Mouse (Mus musculus) myocyte (in vitro differentiated cells): ENCODE data around the gene Cep68. TPM values are rescaled to one million over a fixed set of nuclear protein-coding genes. Genes with fewer than 3 reads are reported as not detected.

Experiments used
- H3K27me3 ChIP-seq: one replicate; pipeline ENCODE4 v1.6.1; 2011; ENCODE audit not compliant: control insufficient read depth, insufficient read depth, insufficient read length
- H3K36me3 ChIP-seq: one replicate; pipeline ENCODE4 v1.6.1; 2011; ENCODE audit not compliant: control insufficient read depth, insufficient read depth
- H3K4me2 ChIP-seq: one replicate; pipeline ENCODE4 v1.6.1; 2011; ENCODE audit warnings: low read depth, control low read depth
- H3K4me3 ChIP-seq: one replicate; pipeline ENCODE4 v1.5.1; 2011; ENCODE audit warnings: mild to moderate bottlenecking, control low read depth, moderate library complexity
- H3K79me2 ChIP-seq: one replicate; pipeline ENCODE4 v1.6.1; 2011; ENCODE audit not compliant: control insufficient read depth, insufficient read depth
- H3ac ChIP-seq: one replicate; pipeline ENCODE4 v1.6.1; 2011; ENCODE audit not compliant: control insufficient read depth, insufficient read length
- CEBPB ChIP-seq: IDR thresholded peaks from 2 replicates; pipeline ENCODE4 v1.6.1; 2011; ENCODE audit warnings: mild to moderate bottlenecking, moderate library complexity; ENCODE audit not compliant: poor library complexity, insufficient read depth, severe bottlenecking
- E2F4 ChIP-seq: IDR thresholded peaks from one replicate; pipeline ENCODE4 v1.6.1; 2011; ENCODE audit warnings: mild to moderate bottlenecking, control low read depth, moderate library complexity; ENCODE audit not compliant: insufficient read depth
- MAX ChIP-seq: IDR thresholded peaks from one replicate; pipeline ENCODE4 v1.6.1; 2011; ENCODE audit warnings: low read depth, mild to moderate bottlenecking, control low read depth
- MYOD1 ChIP-seq, 3 experiments: IDR thresholded peaks; one replicate each; pipeline ENCODE4 v1.6.1; 2011; ENCODE audit warnings: control low read depth in 2 of 3, low read depth in 2 of 3, mild to moderate bottlenecking in 2 of 3, moderate library complexity in 1 of 3; ENCODE audit not compliant: insufficient read length in 2 of 3, control insufficient read depth in 1 of 3
- MYOG ChIP-seq, 3 experiments: IDR thresholded peaks; one replicate each; pipeline ENCODE4 v1.6.1; 2011; ENCODE audit warnings: control low read depth in 2 of 3, low read depth in 2 of 3, mild to moderate bottlenecking in 2 of 3; ENCODE audit not compliant: insufficient read length in 2 of 3, control insufficient read depth in 1 of 3, insufficient read depth in 1 of 3
- POLR2A ChIP-seq: IDR thresholded peaks from one replicate; pipeline ENCODE4 v1.6.1; 2011; ENCODE audit warnings: low read depth, mild to moderate bottlenecking, control low read depth, moderate library complexity; ENCODE audit not compliant: insufficient read length
- POLR2AphosphoS2 ChIP-seq: IDR thresholded peaks from one replicate; pipeline ENCODE4 v1.6.1; 2011; ENCODE audit warnings: low read depth, control low read depth; ENCODE audit not compliant: insufficient read length
- REST ChIP-seq: IDR thresholded peaks from one replicate; pipeline ENCODE4 v1.6.1; 2011; ENCODE audit warnings: mild to moderate bottlenecking, control low read depth, moderate library complexity; ENCODE audit not compliant: insufficient read depth, insufficient read length
- SRF ChIP-seq: IDR thresholded peaks from one replicate; pipeline ENCODE4 v1.6.1; 2011; ENCODE audit warnings: low read depth; ENCODE audit not compliant: control insufficient read depth, insufficient read length
- TCF12 ChIP-seq: IDR thresholded peaks from one replicate; pipeline ENCODE4 v1.6.1; 2011; ENCODE audit warnings: mild to moderate bottlenecking, control low read depth; ENCODE audit not compliant: poor library complexity, insufficient read depth, severe bottlenecking
- TCF3 ChIP-seq: IDR thresholded peaks from one replicate; pipeline ENCODE4 v1.6.1; 2011; ENCODE audit warnings: low read depth, control low read depth; ENCODE audit not compliant: insufficient read length
- USF1 ChIP-seq: IDR thresholded peaks from one replicate; pipeline ENCODE4 v1.6.1; 2011; ENCODE audit warnings: low read depth, mild to moderate bottlenecking, control low read depth, moderate library complexity
- polyA plus RNA-seq: library from polyadenylated mRNA; unstranded; fragments of >200 nt; fragmentation: generic; extraction: Trizol; gene quantifications from one replicate; pipeline ENCODE4 v1.2.1, GENCODE M21; 2012; ENCODE audit warnings: missing spikeins

Cep68 gene
- polyA plus RNA-seq, 1 experiment, result 9.3 TPM

DNA sequence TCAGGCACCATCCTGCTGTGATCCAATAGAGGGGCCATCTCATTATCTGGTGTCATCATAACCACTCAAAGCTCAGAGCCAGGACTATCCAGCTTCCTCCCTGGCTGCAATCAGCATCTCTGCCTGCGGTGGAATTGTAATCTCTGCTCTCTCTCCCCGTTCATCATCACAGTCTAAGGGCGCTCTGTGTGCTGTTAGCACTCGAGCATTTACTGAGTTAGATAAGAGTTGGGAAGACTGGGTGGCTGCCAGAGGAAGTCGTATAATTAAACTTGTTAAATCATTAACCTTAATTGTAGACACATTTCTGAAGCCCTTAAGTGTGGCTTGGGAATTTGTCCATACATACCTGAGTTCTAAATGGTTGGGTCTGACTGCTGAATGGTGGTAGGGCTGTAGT, 29.5 kb upstream of the Cep68 start:
- no peaks in the 10 kb centered on the region for H3K27me3 ChIP-seq
- no peak overlapping the region for H3K4me3 ChIP-seq
- TF ChIP-seq POLR2A (no peak), MYOG (IDR thresholded peaks at IDR 0.05; ENCODE audit: control insufficient read depth in 1 of 3, insufficient read depth in 1 of 3, insufficient read length in 2 of 3, low read depth in 2 of 3) (no peak), E2F4 (no peak), POLR2AphosphoS2 (no peak), MYOD1 (IDR thresholded peaks at IDR 0.05; ENCODE audit: control insufficient read depth in 1 of 3, insufficient read length in 2 of 3, low read depth in 2 of 3) (no peak), USF1 (no peak), TCF12 (no peak), REST (no peak), MAX (no peak)
- H3K4me2 ChIP-seq, result no peak overlapping the region
- H3K36me3 ChIP-seq, result no peaks in the 10 kb centered on the region
- no peak overlapping the region for H3ac ChIP-seq
- no peaks in the 10 kb centered on the region for H3K79me2 ChIP-seq

DNA sequence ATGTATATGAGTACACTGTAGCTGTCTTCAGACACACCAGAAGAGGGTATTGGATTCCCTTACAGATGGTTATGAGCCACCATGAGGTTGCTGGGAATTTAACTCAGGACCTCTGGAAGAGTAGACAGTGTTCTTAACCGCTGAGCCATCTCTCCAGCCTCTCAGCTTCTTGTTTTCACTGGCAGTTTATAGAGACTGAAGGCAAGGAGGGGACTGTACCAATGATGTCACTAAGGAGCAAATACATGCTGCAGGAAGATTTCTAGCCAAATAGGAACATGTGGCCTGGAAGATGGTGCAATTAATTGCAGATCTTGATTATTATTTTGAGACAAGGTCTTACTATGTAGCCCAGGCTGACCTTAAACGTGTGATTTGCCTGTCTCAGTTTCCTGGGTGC, 27.9 kb upstream of the Cep68 start:
- H3K4me2 ChIP-seq, result no peak overlapping the region
- no peaks in the 10 kb centered on the region for H3K27me3 ChIP-seq
- TF ChIP-seq SRF (no peak), REST (no peak), USF1 (no peak), MYOG (IDR thresholded peaks at IDR 0.05; ENCODE audit: control insufficient read depth in 1 of 3, insufficient read depth in 1 of 3, insufficient read length in 2 of 3, low read depth in 2 of 3) (no peak), TCF3 (no peak), MAX (no peak), MYOD1 (IDR thresholded peaks at IDR 0.05; ENCODE audit: control insufficient read depth in 1 of 3, insufficient read length in 2 of 3, low read depth in 2 of 3) (no peak), CEBPB (no peak), POLR2AphosphoS2 (no peak), TCF12 (no peak), POLR2A (no peak), E2F4 (no peak)
- H3K4me3 ChIP-seq, result no peak overlapping the region
- H3ac ChIP-seq, result no peak overlapping the region
- no peaks in the 10 kb centered on the region for H3K36me3 ChIP-seq
- no peaks in the 10 kb centered on the region for H3K79me2 ChIP-seq

DNA sequence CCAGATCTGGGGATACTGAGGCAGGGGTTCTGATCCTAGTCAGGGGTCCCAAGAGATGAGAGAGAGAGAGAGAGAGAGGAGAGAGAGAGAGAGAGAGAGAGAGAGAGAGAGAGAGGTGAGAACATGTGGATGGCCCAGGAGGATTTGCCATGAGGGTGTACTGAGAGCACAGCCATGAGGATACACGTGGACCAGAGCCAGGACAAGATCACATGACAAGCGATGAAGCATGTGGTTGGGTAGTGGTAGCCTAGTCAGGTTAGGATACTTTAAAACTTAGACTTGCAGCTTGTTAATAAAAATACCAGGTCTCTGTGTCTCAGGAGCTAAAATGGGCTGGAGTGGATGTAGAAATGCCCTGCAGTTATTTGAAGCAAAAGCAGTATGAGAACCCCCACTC, 26.7 kb upstream of the Cep68 start:
- H3K36me3 ChIP-seq, result no peaks in the 10 kb centered on the region
- no peak overlapping the region for H3ac ChIP-seq
- no peak overlapping the region for H3K4me2 ChIP-seq
- TF ChIP-seq POLR2AphosphoS2 (no peak), POLR2A (no peak), MYOD1 (IDR thresholded peaks at IDR 0.05; ENCODE audit: control insufficient read depth in 1 of 3, insufficient read length in 2 of 3, low read depth in 2 of 3) (no peak), TCF12 (no peak), MYOG (IDR thresholded peaks at IDR 0.05; ENCODE audit: control insufficient read depth in 1 of 3, insufficient read depth in 1 of 3, insufficient read length in 2 of 3, low read depth in 2 of 3) (no peak), REST (no peak), MAX (no peak), SRF (no peak), E2F4 (no peak), USF1 (no peak), CEBPB (no peak), TCF3 (no peak)
- H3K79me2 ChIP-seq, result no peaks in the 10 kb centered on the region
- H3K27me3 ChIP-seq, result no peaks in the 10 kb centered on the region
- no peak overlapping the region for H3K4me3 ChIP-seq

DNA sequence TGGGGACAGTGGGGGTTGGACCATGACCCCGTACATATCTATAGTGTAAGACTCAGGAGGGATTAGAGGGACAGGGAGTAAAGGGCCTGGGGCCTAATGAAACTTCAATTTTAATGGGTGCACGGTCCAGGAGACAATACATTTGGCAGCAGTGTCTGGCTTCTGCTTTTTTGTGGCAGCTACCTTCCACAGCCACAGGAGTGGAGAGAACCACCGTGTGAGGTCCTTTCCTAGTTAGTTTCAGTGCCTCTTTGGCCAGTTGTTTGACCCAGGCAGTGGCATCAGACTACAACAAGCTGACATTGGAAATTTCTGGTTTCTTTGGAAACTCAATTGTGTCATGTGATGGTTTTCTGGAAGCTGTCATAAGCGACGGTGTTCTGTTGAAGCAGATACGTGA, 20.7 kb upstream of the Cep68 start:
- TF ChIP-seq TCF3, result no peak
- no peak for TF ChIP-seq MYOG (IDR thresholded peaks at IDR 0.05; ENCODE audit: control insufficient read depth in 1 of 3, insufficient read depth in 1 of 3, insufficient read length in 2 of 3, low read depth in 2 of 3)
- no peak for TF ChIP-seq POLR2A
- TF ChIP-seq REST, result no peak
- TF ChIP-seq CEBPB, result no peak
- TF ChIP-seq MYOD1 (IDR thresholded peaks at IDR 0.05; ENCODE audit: control insufficient read depth in 1 of 3, insufficient read length in 2 of 3, low read depth in 2 of 3), result no peak
- TF ChIP-seq TCF12, result no peak
- TF ChIP-seq MAX, result no peak
- TF ChIP-seq SRF, result no peak
- TF ChIP-seq USF1, result no peak
- TF ChIP-seq E2F4, result no peak
- TF ChIP-seq POLR2AphosphoS2, result no peak
- H3K4me2 ChIP-seq, result no peak overlapping the region

More for the DNA sequence above, 20.7 kb upstream of the Cep68 start:
- no peak overlapping the region for H3K4me3 ChIP-seq
- H3K27me3 ChIP-seq, result no peaks in the 10 kb centered on the region
- no peaks in the 10 kb centered on the region for H3K79me2 ChIP-seq
- no peak overlapping the region for H3ac ChIP-seq
- H3K36me3 ChIP-seq, result no peaks in the 10 kb centered on the region
